Mouse (Mus musculus) neural tube, postnatal 0 days (tissue): ENCODE data around the gene Gabpa. TPM values are rescaled to one million over a fixed set of nuclear protein-coding genes. Genes with fewer than 3 reads are reported as not detected.

Experiments used
- polyA plus RNA-seq: library from polyadenylated mRNA; unstranded; fragments of >200 nt; fragmentation: Nextera tagmentation; extraction: Ambion mirVana; gene quantifications from 2 replicates; pipeline ENCODE4 v1.2.1, GENCODE M21; 2015

Gene Gabpa
- polyA plus RNA-seq: 8.9 and 9.0 TPM in 2 replicates

GRCm38 (mm10) chr16:84834745-84835440, at the start of gene Gabpa:
Gene Gabpa (plus strand): TSS chr16:84834925.

GRCm38 (mm10) chr16:84835441-84835822, 707 bp downstream of the Gabpa start, which contains the start of gene Atp5j:
Gene Atp5j (minus strand): TSS chr16:84835625.

Other genes starting within 250 kb of the Gabpa start
- 33.6 and 39.6 TPM in 2 replicates for gene Mrpl39, start 99.2 kb upstream of the Gabpa start, polyA plus RNA-seq
- 33.6 and 33.9 TPM in 2 replicates for gene Jam2, start 60.8 kb upstream of the Gabpa start, polyA plus RNA-seq
- gene Atp5j, start 700 bp downstream of the Gabpa start, polyA plus RNA-seq: 1,045 and 1,084 TPM in 2 replicates